Mouse (Mus musculus): Measurements from ENCODE around the gene Riiad1. TPM values are rescaled to one million over a fixed set of nuclear protein-coding genes. Genes with fewer than 3 reads are reported as not detected.

Gene Riiad1
- total and polyA plus RNA-seq, 3 experiments, result not detected

DNA sequence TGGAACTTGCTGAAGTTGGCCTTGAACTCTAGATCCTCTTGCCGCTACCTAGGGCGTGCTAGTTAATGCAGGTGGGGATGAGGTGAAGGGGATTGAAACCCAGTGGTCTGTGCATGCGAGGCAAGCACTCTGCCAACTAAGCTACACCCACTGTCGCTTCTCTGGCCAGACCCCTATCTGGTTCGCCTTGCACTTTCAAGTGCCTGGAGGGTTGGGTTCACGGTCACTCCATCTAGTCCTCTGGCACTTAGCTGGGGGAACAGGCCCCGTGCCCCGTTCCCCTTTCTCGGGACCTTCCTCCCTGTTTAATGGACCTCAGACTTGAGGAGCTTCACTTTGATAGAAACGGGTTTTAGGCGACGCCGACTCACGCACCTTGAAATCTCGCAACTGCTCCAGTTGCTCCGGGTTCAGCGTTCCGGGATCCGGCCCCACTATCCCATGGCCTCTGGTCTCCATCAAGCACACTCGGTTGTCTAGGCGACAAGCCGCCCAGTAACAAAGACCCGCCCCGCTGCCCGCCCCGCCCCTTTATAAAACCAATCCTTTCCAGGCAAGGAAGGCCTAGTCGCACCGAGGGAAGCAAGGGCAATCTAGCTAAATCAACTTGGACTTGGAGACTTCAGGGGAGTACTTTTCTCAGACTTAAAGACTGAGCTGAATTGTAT is 7.6 kb downstream of the Riiad1 start:
- Histone ChIP-seq H3K4me1 (ENCODE audit: insufficient read depth, low read depth, low read length) (no peaks in the 10 kb centered on the region), H3K9me3 (replicated peaks) (no peaks in the 10 kb centered on the region), H3K4me3 (ENCODE audit: low read depth, low read length) (no peak overlapping the region), H3K36me3 (replicated peaks) (no peaks in the 10 kb centered on the region), H3K27me3 (ENCODE audit: insufficient read depth, low read length) (peaks cover 19% of the 10 kb centered on the region)
- no peak for ATAC-seq (ENCODE audit: extremely low read depth, insufficient number of reproducible peaks, low FRiP score, poor library complexity, severe bottlenecking)
- TF ChIP-seq CTCF (IDR thresholded peaks at IDR 0.05; ENCODE audit: low read depth, low read length) (no peak), GATA2 (IDR thresholded peaks at IDR 0.05; ENCODE audit: borderline replicate concordance, low read depth, low read length) (no peak), GATA1 (IDR thresholded peaks at IDR 0.05; ENCODE audit: borderline replicate concordance, low read length) (no peak), TAL1 (conservative IDR thresholded peaks at IDR 0.05; ENCODE audit: low read depth, low read length) (no peak), POLR2AphosphoS5 (IDR thresholded peaks at IDR 0.05; ENCODE audit: insufficient replicate concordance, low read depth, low read length) (no peak)
- DNase-seq (ENCODE audit: low spot score), result no peak

DNA sequence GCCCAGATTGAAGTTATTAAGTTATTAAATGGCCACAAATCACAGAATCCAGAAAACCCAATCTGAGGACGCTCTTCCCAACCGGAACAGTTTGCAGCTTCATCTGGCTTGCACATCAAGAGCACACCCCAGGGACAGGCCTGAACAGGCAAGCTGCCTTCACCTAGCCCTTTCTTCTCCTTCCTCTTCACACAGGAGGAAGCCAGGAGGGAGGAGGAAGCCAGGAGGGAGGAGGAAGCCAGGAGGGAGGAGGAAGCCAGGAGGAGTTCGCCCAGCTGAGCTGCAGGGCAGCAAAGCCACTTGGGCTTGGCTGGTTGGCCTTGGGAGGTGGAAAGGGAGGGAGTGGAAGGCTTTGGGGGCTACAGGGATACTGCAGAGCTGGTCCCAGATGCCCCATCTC is 11.2 kb downstream of the Riiad1 start:
- Histone ChIP-seq H3K36me3 (replicated peaks) (no peaks in the 10 kb centered on the region), H3K4me1 (ENCODE audit: insufficient read depth, low read depth, low read length) (no peaks in the 10 kb centered on the region), H3K4me3 (ENCODE audit: low read depth, low read length) (no peak overlapping the region), H3K27me3 (ENCODE audit: insufficient read depth, low read length) (peaks cover 20% of the 10 kb centered on the region), H3K9me3 (replicated peaks) (no peaks in the 10 kb centered on the region)
- DNase-seq (ENCODE audit: low spot score) (no peak), ATAC-seq (ENCODE audit: extremely low read depth, insufficient number of reproducible peaks, low FRiP score, poor library complexity, severe bottlenecking) (no peak)
- TF ChIP-seq TAL1 (conservative IDR thresholded peaks at IDR 0.05; ENCODE audit: low read depth, low read length), result no peak
- TF ChIP-seq GATA2 (IDR thresholded peaks at IDR 0.05; ENCODE audit: borderline replicate concordance, low read depth, low read length), result no peak
- no peak for TF ChIP-seq POLR2AphosphoS5 (IDR thresholded peaks at IDR 0.05; ENCODE audit: insufficient replicate concordance, low read depth, low read length)
- TF ChIP-seq GATA1 (IDR thresholded peaks at IDR 0.05; ENCODE audit: borderline replicate concordance, low read length), result no peak

DNA sequence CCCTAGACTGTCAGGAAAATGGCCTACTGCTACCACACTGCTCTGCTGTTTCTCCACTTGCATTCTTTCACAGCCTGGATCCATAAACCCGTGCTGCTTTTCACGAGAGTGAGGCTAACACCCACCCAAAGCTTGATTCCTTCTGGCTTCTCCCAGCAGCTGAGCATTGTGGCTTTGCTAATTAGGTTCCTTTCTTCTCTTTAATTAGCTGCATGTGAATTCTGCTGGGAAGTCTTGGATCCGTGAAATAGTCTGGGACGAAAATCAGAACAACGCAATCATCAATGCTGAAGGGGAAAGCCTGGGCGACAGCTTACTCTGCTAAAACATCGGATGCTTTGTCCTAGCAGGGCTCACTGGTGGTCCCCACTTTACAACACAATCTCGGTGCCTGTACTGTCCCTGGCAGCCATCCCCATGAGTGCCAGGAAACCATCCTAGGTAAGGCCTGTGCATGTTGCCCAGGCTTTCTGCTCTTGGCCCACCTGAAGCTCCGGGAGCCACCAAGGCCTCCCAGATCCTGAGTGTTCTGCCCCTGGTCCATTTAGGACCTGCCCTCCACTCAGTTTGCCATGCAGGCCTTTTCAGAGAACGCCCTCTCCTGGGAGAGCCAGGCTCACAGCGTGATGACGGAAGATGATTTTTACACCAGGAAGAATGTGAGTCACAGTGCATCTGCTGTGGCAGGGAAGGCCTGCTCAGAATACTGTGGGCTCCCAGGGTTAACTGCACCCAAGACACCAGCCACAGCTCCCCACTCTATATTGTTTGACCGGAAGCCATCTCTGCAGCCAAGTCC is 14.3 kb downstream of the Riiad1 start:
- DNase-seq (ENCODE audit: low spot score) (no peak), ATAC-seq (ENCODE audit: extremely low read depth, insufficient number of reproducible peaks, low FRiP score, poor library complexity, severe bottlenecking) (no peak)
- TF ChIP-seq CTCF (IDR thresholded peaks at IDR 0.05; ENCODE audit: low read depth, low read length) (no peak), GATA2 (IDR thresholded peaks at IDR 0.05; ENCODE audit: borderline replicate concordance, low read depth, low read length) (no peak)
- peaks cover 20% of the 10 kb centered on the region for H3K27me3 ChIP-seq (ENCODE audit: insufficient read depth, low read length)
- no peaks in the 10 kb centered on the region for H3K36me3 ChIP-seq (replicated peaks)
- no peak overlapping the region for H3K4me3 ChIP-seq (ENCODE audit: low read depth, low read length)
- H3K9me3 ChIP-seq (replicated peaks), result no peaks in the 10 kb centered on the region
- H3K4me1 ChIP-seq (ENCODE audit: insufficient read depth, low read depth, low read length), result no peaks in the 10 kb centered on the region

DNA sequence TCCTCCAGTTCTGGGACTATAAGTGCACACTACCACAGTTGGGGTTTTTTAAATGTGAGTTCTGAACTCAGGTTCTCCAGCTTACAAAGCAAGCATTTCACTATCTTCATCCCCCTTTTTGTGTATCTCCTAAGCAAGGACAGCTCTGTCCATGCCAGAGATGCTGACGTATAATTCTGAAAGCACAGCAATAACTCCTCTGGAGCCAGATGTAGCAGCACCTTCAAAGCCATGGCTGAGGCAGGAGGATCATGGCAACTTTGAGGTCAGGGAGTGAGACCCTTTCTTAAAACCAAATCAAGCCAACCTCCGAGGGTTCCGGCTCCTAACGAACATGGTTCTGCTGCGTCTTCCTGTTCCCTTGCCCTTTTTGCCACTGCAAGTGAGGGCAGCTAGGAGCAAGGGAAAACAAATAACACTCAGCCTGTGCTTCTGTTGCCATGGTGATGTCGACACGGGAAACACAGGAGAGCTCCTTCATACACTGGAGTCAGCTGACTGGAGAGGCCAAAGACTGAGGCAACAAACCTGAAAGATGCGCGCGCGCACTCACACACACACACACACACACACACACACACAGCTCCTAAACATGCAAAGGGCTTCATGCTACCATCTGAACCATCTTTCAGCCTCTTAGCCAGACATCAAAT is 16.1 kb downstream of the Riiad1 start:
- H3K27me3 ChIP-seq (ENCODE audit: insufficient read depth, low read length), result peaks cover 20% of the 10 kb centered on the region
- no peak overlapping the region for H3K4me3 ChIP-seq (ENCODE audit: low read depth, low read length)
- ATAC-seq (ENCODE audit: extremely low read depth, insufficient number of reproducible peaks, low FRiP score, poor library complexity, severe bottlenecking) (no peak), DNase-seq (ENCODE audit: low spot score) (no peak)
- H3K4me1 ChIP-seq (ENCODE audit: insufficient read depth, low read depth, low read length), result no peaks in the 10 kb centered on the region
- H3K9me3 ChIP-seq (replicated peaks), result no peaks in the 10 kb centered on the region
- TF ChIP-seq CTCF (IDR thresholded peaks at IDR 0.05; ENCODE audit: low read depth, low read length) (no peak), GATA2 (IDR thresholded peaks at IDR 0.05; ENCODE audit: borderline replicate concordance, low read depth, low read length) (no peak)
- H3K36me3 ChIP-seq (replicated peaks), result no peaks in the 10 kb centered on the region

DNA sequence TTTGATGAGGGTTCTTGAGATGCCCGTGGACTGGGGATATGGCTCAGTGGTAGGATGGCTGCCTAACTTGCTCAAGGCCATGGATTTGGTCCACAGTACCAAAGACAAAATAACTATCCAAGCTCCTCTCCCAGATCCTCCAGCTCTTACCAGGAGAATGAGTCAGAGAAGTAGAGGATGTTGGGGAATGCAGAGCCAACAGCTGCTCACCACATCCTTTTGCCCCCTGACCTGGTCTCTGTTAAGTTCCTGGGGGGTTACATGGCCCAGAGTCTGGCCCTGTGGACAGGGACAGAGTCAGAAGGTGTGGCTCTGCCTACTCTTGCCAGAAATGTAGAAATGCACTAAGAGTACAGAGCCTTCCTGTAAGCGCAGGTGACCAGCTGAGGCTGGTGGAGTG is 20.3 kb downstream of the Riiad1 start:
- peaks cover 10% of the 10 kb centered on the region; the same call in 1 of the 2 replicates for H3K27me3 ChIP-seq (ENCODE audit: insufficient read depth, low read length)
- ATAC-seq (ENCODE audit: extremely low read depth, insufficient number of reproducible peaks, low FRiP score, poor library complexity, severe bottlenecking) (no peak), DNase-seq (ENCODE audit: low spot score) (no peak)
- no peak overlapping the region for H3K4me3 ChIP-seq (ENCODE audit: low read depth, low read length)
- H3K36me3 ChIP-seq (replicated peaks), result peaks cover under 1% of the 10 kb centered on the region
- H3K9me3 ChIP-seq (replicated peaks), result 0 out of 2 replicates have a peak, but pooled peaks cover 3% of the 10 kb centered on the region
- peaks cover 4% of the 10 kb centered on the region for H3K4me1 ChIP-seq (ENCODE audit: insufficient read depth, low read depth, low read length)
- TF ChIP-seq CTCF (IDR thresholded peaks at IDR 0.05; ENCODE audit: low read depth, low read length) (no peak), POLR2AphosphoS5 (IDR thresholded peaks at IDR 0.05; ENCODE audit: insufficient replicate concordance, low read depth, low read length) (no peak), TAL1 (conservative IDR thresholded peaks at IDR 0.05; ENCODE audit: low read depth, low read length) (no peak), GATA1 (IDR thresholded peaks at IDR 0.05; ENCODE audit: borderline replicate concordance, low read length) (no peak), GATA2 (IDR thresholded peaks at IDR 0.05; ENCODE audit: borderline replicate concordance, low read depth, low read length) (no peak)

DNA sequence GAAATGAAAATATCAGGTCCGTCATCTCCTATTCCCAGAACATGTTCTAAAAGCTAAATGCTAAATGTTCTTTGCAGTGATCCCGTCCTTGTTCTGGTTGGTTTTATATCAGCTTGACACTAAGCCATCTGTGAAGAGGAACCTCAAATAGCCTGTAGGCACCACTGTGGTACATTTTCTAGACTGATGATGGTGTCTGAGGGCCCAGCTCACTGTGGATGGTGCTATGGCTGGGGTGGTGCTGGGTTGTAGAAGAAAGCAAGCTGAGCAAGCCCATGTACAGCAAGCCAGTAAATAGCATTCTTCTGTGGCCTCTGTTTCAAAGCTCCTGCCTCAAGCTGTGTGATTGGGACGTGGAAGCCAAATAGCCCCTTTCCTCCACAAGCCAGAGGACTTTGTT is 23.1 kb downstream of the Riiad1 start:
- Histone ChIP-seq H3K4me1 (ENCODE audit: insufficient read depth, low read depth, low read length) (peaks cover 4% of the 10 kb centered on the region), H3K27me3 (ENCODE audit: insufficient read depth, low read length) (peaks cover 10% of the 10 kb centered on the region; the same call in 1 of the 2 replicates), H3K4me3 (ENCODE audit: low read depth, low read length) (no peak overlapping the region), H3K9me3 (replicated peaks) (0 out of 2 replicates have a peak, but pooled peaks cover 3% of the 10 kb centered on the region), H3K36me3 (replicated peaks) (peaks cover 20% of the 10 kb centered on the region)
- DNase-seq (ENCODE audit: low spot score) (no peak), ATAC-seq (ENCODE audit: extremely low read depth, insufficient number of reproducible peaks, low FRiP score, poor library complexity, severe bottlenecking) (no peak)
- TF ChIP-seq GATA2 (IDR thresholded peaks at IDR 0.05; ENCODE audit: borderline replicate concordance, low read depth, low read length) (no peak), CTCF (IDR thresholded peaks at IDR 0.05; ENCODE audit: low read depth, low read length) (no peak), POLR2AphosphoS5 (IDR thresholded peaks at IDR 0.05; ENCODE audit: insufficient replicate concordance, low read depth, low read length) (no peak), TAL1 (conservative IDR thresholded peaks at IDR 0.05; ENCODE audit: low read depth, low read length) (no peak), GATA1 (IDR thresholded peaks at IDR 0.05; ENCODE audit: borderline replicate concordance, low read length) (no peak)
